Mouse (Mus musculus): ENCODE data around the gene Olfr1196. TPM values are rescaled to one million over a fixed set of nuclear protein-coding genes. Genes with fewer than 3 reads are reported as not detected.

Olfr1196 gene
- not detected for polyA plus RNA-seq (2014; fragmentation: Illumina TruSeq; extraction: RNeasy Lipid Tissue Mini Kit (QIAGEN cat#74804); ENCODE audit: low read depth, low replicate concordance)

GRCm38 (mm10) chr2:88704497-88704896 is at the start of gene Olfr1196:
Olfr1196 (minus strand) TSS chr2:88704597.

GRCm38 (mm10) chr2:88751270-88751669 is 46.9 kb upstream of the Olfr1196 start, which contains the start of gene Olfr1198:
Olfr1198 (minus strand) TSS chr2:88751370.

GRCm38 (mm10) chr2:88732266-88732665 is 27.9 kb upstream of the Olfr1196 start, which contains the start of gene Olfr1197:
Olfr1197 (minus strand) TSS chr2:88732366.

GRCm38 (mm10) chr2:88689087-88689486 is 15.3 kb downstream of the Olfr1196 start, which contains the start of gene Olfr1195:
Olfr1195 (minus strand) TSS chr2:88689187.

GRCm38 (mm10) chr2:88675328-88675727 is 29.1 kb downstream of the Olfr1196 start, which contains the start of gene Olfr1193:
Olfr1193 (plus strand) TSS chr2:88675628.

GRCm38 (mm10) chr2:88648209-88648608 is 56.2 kb downstream of the Olfr1196 start, which contains the start of gene Olfr1192-ps1:
Olfr1192-ps1 (plus strand) TSS chr2:88648509.

Other genes starting within 250 kb of the Olfr1196 start
- not detected for gene Olfr1183, start 249.7 kb downstream of the Olfr1196 start, polyA plus RNA-seq (2014; fragmentation: Illumina TruSeq; extraction: RNeasy Lipid Tissue Mini Kit (QIAGEN cat#74804); ENCODE audit: low read depth, low replicate concordance)
- gene Olfr1184, start 221.0 kb downstream of the Olfr1196 start, polyA plus RNA-seq (2014; fragmentation: Illumina TruSeq; extraction: RNeasy Lipid Tissue Mini Kit (QIAGEN cat#74804); ENCODE audit: low read depth, low replicate concordance), result not detected
- gene Olfr1185-ps1, start 211.3 kb downstream of the Olfr1196 start, polyA plus RNA-seq (2014; fragmentation: Illumina TruSeq; extraction: RNeasy Lipid Tissue Mini Kit (QIAGEN cat#74804); ENCODE audit: low read depth, low replicate concordance), result not detected
- not detected for gene Olfr1186, start 186.0 kb downstream of the Olfr1196 start, polyA plus RNA-seq (2014; fragmentation: Illumina TruSeq; extraction: RNeasy Lipid Tissue Mini Kit (QIAGEN cat#74804); ENCODE audit: low read depth, low replicate concordance)
- gene Olfr1188, start 147.7 kb downstream of the Olfr1196 start, polyA plus RNA-seq (2014; fragmentation: Illumina TruSeq; extraction: RNeasy Lipid Tissue Mini Kit (QIAGEN cat#74804); ENCODE audit: low read depth, low replicate concordance), result not detected
- not detected for gene Olfr1189, start 118.1 kb downstream of the Olfr1196 start, polyA plus RNA-seq (2014; fragmentation: Illumina TruSeq; extraction: RNeasy Lipid Tissue Mini Kit (QIAGEN cat#74804); ENCODE audit: low read depth, low replicate concordance)
- gene Olfr1191-ps1, start 64.1 kb downstream of the Olfr1196 start, polyA plus RNA-seq (2014; fragmentation: Illumina TruSeq; extraction: RNeasy Lipid Tissue Mini Kit (QIAGEN cat#74804); ENCODE audit: low read depth, low replicate concordance), result not detected
- gene Olfr1192-ps1, start 56.1 kb downstream of the Olfr1196 start, polyA plus RNA-seq (2014; fragmentation: Illumina TruSeq; extraction: RNeasy Lipid Tissue Mini Kit (QIAGEN cat#74804); ENCODE audit: low read depth, low replicate concordance), result not detected
- gene Olfr1193, start 29.0 kb downstream of the Olfr1196 start, polyA plus RNA-seq (2014; fragmentation: Illumina TruSeq; extraction: RNeasy Lipid Tissue Mini Kit (QIAGEN cat#74804); ENCODE audit: low read depth, low replicate concordance), result not detected
- not detected for gene Olfr1195, start 15.4 kb downstream of the Olfr1196 start, polyA plus RNA-seq (2014; fragmentation: Illumina TruSeq; extraction: RNeasy Lipid Tissue Mini Kit (QIAGEN cat#74804); ENCODE audit: low read depth, low replicate concordance)
- not detected for gene Olfr1197, start 27.8 kb upstream of the Olfr1196 start, polyA plus RNA-seq (2014; fragmentation: Illumina TruSeq; extraction: RNeasy Lipid Tissue Mini Kit (QIAGEN cat#74804); ENCODE audit: low read depth, low replicate concordance)
- gene Olfr1198, start 46.8 kb upstream of the Olfr1196 start, polyA plus RNA-seq (2014; fragmentation: Illumina TruSeq; extraction: RNeasy Lipid Tissue Mini Kit (QIAGEN cat#74804); ENCODE audit: low read depth, low replicate concordance), result not detected
- not detected for gene Olfr1199, start 55.9 kb upstream of the Olfr1196 start, polyA plus RNA-seq (2014; fragmentation: Illumina TruSeq; extraction: RNeasy Lipid Tissue Mini Kit (QIAGEN cat#74804); ENCODE audit: low read depth, low replicate concordance)
- gene Olfr1200, start 65.9 kb upstream of the Olfr1196 start, polyA plus RNA-seq (2014; fragmentation: Illumina TruSeq; extraction: RNeasy Lipid Tissue Mini Kit (QIAGEN cat#74804); ENCODE audit: low read depth, low replicate concordance), result not detected
- not detected for gene Olfr1201, start 88.4 kb upstream of the Olfr1196 start, polyA plus RNA-seq (2014; fragmentation: Illumina TruSeq; extraction: RNeasy Lipid Tissue Mini Kit (QIAGEN cat#74804); ENCODE audit: low read depth, low replicate concordance)
- not detected for gene Olfr1202, start 109.9 kb upstream of the Olfr1196 start, polyA plus RNA-seq (2014; fragmentation: Illumina TruSeq; extraction: RNeasy Lipid Tissue Mini Kit (QIAGEN cat#74804); ENCODE audit: low read depth, low replicate concordance)
- not detected for gene Olfr1205, start 125.1 kb upstream of the Olfr1196 start, polyA plus RNA-seq (2014; fragmentation: Illumina TruSeq; extraction: RNeasy Lipid Tissue Mini Kit (QIAGEN cat#74804); ENCODE audit: low read depth, low replicate concordance)
- not detected for gene Olfr1204, start 144.7 kb upstream of the Olfr1196 start, polyA plus RNA-seq (2014; fragmentation: Illumina TruSeq; extraction: RNeasy Lipid Tissue Mini Kit (QIAGEN cat#74804); ENCODE audit: low read depth, low replicate concordance)
- gene Olfr1206, start 158.6 kb upstream of the Olfr1196 start, polyA plus RNA-seq (2014; fragmentation: Illumina TruSeq; extraction: RNeasy Lipid Tissue Mini Kit (QIAGEN cat#74804); ENCODE audit: low read depth, low replicate concordance), result not detected
- not detected for gene Olfr1208, start 197.7 kb upstream of the Olfr1196 start, polyA plus RNA-seq (2014; fragmentation: Illumina TruSeq; extraction: RNeasy Lipid Tissue Mini Kit (QIAGEN cat#74804); ENCODE audit: low read depth, low replicate concordance)
- gene Olfr1209, start 210.6 kb upstream of the Olfr1196 start, polyA plus RNA-seq (2014; fragmentation: Illumina TruSeq; extraction: RNeasy Lipid Tissue Mini Kit (QIAGEN cat#74804); ENCODE audit: low read depth, low replicate concordance), result not detected
- gene Olfr1211, start 233.5 kb upstream of the Olfr1196 start, polyA plus RNA-seq (2014; fragmentation: Illumina TruSeq; extraction: RNeasy Lipid Tissue Mini Kit (QIAGEN cat#74804); ENCODE audit: low read depth, low replicate concordance), result not detected
- not detected for gene Olfr1212, start 249.4 kb upstream of the Olfr1196 start, polyA plus RNA-seq (2014; fragmentation: Illumina TruSeq; extraction: RNeasy Lipid Tissue Mini Kit (QIAGEN cat#74804); ENCODE audit: low read depth, low replicate concordance)